Mouse (Mus musculus) frontal cortex, adult 2 months (tissue): ENCODE measurements around the gene Gm28308. TPM values are rescaled to one million over a fixed set of nuclear protein-coding genes. Genes with fewer than 3 reads are reported as not detected.

ENCODE experiments used
- DNase-seq, 2 experiments: peaks; one replicate each; pipeline ENCODE4 v3.0.0; 2022; ENCODE audit warnings: low spot score in 1 of 2; ENCODE audit errors: extremely low spot score in 1 of 2
- polyA plus RNA-seq: library from polyadenylated mRNA; depleted of rRNA; stranded (reverse); fragments of >200 nt; gene quantifications from 2 replicates; pipeline ENCODE4 v1.2.3, GENCODE M21; 2012

Gene Gm28308
- polyA plus RNA-seq, 1 experiment = not detected

DNA sequence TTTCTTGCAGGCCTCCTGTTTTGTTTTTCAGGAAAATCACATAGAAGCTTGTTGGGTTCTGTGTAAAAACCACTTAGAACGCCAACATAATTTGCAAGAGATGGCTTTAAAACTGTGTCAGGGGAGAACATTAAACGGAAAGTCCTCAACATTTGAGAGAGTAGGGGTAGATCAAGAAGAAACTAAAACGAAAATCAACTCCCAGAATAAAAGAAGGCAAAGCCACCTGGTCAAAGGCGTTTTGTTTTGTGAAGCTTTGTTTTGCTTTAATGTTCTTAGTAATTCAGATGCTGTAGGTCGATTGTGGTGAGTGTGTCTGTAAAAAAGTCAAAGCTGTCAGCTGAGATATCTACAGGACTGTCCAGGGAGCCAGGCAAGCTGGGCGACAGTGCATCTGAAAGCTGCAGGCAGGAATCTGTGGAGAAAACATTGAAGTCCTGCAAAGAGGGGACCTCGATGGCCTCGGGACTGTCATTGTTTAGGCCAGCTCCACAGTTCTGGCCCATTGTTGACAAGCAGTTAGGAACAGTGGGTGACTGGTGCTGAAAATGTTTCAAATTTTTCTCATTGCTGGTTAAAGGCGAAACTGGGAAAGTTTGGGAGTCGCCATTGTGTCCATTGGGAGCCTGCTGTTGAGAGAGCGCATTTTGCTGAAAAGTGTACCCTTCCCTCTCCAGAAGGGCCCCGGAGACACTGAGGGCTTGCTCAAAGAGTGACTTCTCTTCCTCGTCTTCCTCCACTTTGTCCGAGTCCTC lies 50.4 kb downstream of the Gm28308 start:
- DNase-seq = no peak

DNA sequence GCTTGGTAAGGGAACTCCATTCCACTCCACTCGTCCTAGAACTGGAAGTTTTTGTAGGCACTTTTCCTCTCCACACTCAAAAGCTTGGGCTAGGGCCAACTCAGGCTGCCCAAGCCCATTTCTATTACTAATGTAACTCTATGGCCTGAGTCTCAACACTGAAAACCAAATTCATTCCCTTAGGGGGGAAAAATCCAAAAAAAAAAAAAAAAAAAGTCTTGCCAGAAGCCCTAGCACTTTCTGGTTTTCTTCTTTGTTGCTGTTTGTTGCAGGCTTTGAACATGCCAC lies 51.1 kb downstream of the Gm28308 start:
- no peak for DNase-seq

DNA sequence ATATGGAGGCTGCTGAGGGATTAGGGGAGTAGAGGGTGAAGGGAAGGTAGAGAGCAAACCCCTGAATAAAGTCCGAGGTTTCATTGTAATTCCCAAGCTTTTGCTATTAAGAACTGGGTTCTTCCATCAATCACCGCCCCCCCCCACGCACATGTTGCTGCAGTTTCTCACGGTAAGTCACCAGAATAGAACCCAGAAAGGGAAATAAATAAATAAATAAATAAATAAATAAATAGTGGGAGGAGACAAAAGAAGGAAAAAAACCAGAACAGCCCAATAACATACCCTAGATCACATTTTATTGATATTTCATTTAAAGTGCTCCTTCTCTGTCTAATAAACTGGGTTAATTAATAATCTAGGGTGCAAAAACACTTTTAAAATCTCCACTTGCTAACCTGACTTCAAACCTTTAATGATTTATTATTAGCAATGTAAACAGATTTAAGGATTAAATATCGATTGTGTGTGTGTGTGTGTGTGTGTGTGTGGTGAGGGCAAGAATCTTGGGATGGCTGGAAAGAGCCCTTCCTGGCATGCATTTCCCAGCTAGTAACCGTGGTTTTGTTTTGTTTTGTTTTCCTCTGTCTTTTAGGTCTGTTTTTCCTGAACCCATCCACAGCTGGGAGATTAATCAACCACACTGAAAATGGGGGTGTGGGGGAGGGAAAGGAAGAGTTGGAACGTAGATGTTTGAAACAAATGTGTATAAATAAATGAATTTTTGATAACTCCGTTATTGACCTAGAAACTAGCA lies 51.6 kb downstream of the Gm28308 start:
- no peak for DNase-seq

GRCm38 (mm10) chr6:52160511-52161335 lies 52.4 kb downstream of the Gm28308 start:
- no peak for DNase-seq

- no peak for DNase-seq
Measured at GRCm38 (mm10) chr6:52159979-52160378, 53.2 kb downstream of the Gm28308 start.

GRCm38 (mm10) chr6:52159164-52159761 lies 53.9 kb downstream of the Gm28308 start:
- DNase-seq = no peak

GRCm38 (mm10) chr6:52158276-52159051 lies 54.7 kb downstream of the Gm28308 start, which contains the start of gene Hoxa1:
Hoxa1 (minus strand) TSS chr6:52158317.
- DNase-seq = no peak

GRCm38 (mm10) chr6:52157466-52158275 lies 55.5 kb downstream of the Gm28308 start:
- no peak for DNase-seq

DNA sequence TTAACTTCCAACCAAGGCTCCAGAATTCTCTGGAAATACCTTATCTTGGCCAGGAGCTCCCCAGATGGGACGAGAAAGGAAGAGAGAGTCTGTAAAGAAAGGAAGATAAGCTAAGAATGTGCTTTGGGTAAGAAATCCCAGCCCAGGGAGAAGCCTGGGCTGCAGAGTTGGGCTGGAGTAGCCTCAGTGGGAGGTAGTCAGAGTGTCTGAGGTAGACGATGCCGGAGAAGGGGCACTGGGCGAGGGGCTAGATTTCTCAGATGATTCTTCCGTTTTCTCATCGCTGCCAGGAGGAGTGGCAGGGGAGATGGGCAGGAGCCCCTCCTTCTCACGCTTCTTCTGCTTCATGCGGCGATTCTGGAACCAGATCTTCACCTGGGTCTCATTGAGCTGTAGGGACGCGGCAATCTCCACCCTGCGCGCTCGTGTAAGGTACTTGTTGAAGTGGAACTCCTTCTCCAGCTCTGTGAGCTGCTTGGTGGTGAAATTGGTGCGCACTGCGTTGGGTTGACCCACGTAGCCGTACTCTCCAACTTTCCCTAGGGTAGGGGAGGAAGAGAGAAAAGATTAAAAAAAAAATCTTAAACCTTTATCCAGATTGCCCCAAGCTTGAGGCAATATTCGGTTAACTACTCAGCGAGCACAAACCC lies 56.5 kb downstream of the Gm28308 start:
- DNase-seq = no peak

- DNase-seq = no peak
Measured at GRCm38 (mm10) chr6:52155471-52155870, 57.7 kb downstream of the Gm28308 start.

GRCm38 (mm10) chr6:52154044-52154443 lies 59.1 kb downstream of the Gm28308 start:
- DNase-seq = no peak

DNA sequence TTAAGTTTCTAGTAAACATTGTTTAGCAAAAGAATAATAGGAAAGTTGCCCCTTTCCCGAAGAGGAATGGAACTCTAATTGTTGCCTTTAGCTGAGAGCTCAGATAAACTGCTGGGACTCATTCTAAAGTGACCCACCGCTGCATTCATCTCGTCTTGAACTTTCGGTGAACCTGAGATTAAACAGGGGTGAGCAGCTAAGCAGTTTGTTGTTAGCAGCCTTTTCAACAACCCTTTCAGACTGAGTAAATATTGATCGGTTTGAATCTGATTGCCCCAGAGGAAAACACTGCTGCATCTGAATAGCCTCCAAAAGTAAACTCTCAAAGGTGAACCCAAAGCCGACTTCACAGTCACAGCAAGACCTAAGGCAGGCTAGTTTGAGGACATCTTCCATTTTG lies 59.9 kb downstream of the Gm28308 start:
- DNase-seq = no peak

DNA sequence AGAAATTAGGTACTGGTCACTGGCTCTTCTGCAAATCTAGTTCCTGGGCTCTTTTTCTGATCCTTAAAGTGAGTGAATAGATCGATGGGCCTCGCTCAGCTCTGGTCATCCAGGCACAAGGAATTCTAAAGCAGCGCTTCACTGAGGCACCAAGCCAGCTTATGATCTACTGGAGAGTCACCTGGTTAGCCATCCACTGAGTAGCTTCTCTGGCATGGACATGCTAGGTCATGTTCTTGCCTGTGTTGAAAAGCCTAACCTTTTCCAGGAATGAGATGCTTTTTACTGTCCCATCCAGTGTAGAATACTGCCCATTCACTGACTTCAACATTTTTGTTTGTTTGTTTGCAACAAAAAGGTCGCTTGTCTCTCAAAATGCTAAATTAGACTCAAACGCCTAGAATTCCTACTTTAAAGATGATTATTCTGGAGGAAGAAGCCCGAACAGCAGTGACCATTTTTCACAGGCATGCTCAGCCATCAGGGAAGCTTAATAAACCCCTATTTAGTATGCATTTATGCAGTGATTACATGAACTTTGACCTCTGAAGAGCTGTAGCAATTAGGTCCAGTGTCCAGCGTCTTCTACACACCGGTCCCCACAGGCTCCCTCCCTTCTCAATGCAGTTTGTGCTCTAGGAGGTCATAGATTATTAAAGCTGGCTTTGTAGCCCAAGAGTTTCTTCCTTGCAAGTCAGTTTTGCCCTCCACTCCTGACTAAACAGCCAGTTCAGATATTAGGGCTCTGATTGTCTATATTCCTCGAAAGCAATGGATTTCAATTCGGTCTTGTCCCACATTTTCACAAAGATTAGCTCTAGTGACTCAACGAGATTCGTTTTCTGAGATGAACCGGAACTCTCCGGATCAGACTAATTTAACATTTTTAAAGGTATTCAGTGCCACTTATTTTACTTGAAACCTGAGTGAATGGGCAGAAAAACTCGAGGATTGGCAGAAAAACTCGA lies 60.6 kb downstream of the Gm28308 start:
- DNase-seq = no peak

DNA sequence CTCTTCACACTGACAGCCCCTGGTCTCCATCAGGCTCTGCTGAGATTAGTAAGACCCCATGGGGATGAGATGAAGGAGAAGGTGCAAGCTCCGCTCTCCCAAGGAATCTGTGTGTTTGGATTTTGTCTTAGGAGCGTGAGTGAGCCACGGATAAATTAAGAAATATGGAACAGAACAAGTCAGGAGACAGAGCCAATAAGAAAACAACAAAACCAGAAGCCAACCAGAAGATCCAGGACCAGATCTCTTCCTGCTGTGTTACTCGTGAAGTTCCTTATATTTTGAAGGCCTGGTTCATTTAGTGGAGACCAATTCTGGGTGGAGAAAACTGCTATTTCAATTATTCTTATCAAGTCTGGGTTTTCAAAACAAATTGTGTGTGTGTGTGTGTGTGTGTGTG lies 61.6 kb downstream of the Gm28308 start:
- no peak for DNase-seq

DNA sequence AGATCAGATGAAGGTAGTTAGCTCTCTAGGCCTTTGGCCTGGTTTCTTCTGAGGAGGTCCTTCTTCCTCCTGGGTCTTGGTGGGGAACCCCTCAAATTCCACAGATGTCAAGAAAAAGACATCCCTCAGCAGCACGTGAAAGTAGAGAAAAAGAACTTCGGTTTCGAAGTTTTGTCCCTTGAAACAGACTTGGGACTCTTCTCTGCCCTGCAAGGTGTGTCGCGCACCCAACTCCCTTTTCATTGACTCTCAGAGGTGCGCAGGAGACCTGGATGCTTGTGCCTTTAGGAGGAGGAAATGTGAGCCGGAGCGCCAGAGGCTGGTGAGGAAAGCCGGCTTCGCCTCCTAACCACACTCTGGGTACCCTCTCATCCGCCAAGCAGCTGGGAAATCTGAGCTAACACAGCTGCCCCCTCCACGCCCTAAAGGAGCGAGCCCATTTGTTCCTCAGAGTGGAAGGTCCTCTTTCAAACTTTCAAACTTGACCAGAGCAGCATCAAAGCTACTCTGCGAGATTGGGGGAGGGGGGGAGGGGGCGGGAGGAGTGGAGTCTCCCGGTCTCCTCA lies 62.7 kb downstream of the Gm28308 start:
- DNase-seq = no peak

- DNase-seq = no peak
Measured at GRCm38 (mm10) chr6:52139115-52139514, 74.0 kb downstream of the Gm28308 start.

DNA sequence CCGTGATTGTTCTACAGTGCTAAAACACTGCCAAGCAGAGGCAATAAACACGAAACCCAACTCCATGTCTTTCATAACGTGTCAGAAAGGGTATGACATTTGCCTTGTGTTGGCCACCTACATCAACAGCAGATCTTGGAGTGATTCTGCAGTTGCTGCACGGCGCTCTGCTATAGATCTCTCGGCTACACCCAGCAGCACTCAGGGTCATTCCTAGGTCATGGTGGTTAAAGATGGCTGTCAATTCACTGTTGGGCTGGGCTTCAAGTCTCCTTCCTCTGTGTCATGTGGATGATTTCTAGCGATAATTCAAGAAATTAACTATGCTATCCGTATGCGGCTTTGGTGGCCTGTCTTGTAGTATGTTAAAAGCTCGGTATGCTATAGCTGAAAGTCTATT lies 74.6 kb downstream of the Gm28308 start:
- no peak for DNase-seq
